Mouse (Mus musculus): ENCODE results near the gene Dop1b.
"Not testable (repeated sequence)": the region's sequence is repeated elsewhere in the genome, so short reads cannot be mapped to it uniquely, and the experiment has no call there.

The Dop1b gene

DNA sequence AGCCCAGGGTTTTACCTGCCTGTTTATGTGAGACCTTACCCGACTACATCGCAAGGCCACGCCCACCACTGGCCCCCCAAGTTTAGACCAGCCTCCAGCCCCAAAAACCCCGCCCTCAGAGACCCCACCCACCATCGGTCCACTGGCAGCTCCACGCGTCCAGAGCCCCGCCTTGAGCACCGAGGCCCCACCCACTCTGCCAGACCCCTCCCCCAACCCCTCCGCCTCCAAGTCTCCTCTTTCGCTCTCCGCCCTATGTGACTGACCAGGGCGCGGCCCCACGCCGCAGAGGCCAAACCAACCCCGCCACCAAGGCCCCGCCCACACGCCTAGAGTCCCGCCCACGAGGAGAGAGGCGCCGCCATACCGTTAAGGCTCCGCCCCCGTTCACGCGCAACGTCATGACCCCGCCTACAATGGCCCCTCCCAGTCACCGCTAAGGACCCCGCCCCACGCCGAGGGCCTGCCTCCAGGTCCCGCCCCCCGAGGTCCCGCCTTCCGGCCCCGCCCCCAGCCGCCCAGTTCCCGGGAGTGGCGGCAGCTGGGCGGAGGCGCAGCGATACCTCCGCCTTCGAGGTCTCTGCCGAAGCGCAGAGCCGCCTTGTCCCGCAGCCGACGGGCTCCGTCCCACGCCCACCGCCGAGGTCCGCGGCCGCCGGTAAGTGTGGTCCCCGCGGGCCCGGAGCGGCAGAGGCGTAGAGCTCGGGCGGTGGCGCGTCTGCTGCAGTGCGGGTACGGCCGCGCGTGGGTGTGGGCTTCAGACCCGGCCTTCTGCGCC is at the start of gene Dop1b:
Gene Dop1b (plus strand): TSS at position 494 of the 778 bp plus-strand sequence.
- DNase-seq, result peak; percentile 99

DNA sequence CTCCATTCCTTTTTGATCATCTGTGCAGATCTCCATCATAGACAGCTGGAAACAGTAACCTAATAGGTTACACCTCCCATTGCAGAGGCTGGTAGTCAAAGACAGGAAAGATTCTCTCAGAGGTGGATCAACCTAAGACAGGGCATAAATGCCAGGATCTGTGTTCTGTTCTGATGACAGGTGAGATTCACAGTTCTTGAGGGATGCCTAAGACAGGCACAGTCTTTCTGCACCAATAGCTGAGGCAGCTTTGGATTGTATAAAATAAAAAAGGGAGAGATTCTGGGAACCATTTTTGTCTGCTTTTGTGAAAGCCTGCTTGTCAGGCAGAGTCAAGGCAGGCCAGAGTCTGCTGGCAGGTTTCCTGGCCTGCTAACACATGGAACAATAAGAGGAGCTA is 43.7 kb upstream of the Dop1b start:
- DNase-seq, result no peak

DNA sequence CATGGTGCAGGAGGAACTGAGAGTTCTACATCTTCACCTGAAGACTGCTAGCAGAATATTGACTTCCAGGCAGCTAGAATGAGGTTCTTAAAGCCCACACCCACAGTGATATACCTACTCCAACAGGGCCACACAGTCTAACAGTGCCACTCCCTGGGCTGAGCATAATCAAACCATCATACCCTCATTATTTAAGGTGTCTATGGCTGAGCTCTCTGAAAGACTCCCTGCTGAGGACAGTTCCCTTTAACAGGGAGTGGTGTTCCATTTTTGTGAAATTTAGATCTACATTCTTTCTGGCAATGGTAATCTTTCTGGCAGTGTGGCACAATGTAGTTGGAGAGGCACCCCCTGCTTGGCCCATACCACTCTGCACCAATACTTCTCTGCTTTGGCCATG is 42.2 kb upstream of the Dop1b start:
- no peak for DNase-seq

DNA sequence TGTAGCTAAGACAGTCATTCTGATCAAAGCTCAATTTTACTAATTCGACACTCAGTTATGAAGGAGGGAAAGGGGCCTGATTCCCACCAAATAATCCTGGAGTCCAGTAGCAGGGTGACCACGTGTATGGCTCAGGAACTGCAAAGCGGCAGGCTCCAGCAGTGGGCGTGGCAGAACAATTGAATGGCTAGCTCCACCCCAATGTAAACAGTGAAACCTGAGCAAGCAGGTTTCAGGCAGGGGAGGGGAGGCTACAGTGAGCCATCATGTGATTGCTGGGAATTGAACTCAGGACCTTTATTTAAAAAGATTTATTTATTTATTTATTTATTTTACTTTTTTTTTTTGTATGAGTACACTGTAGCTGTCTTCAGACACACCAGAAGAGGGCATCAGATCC is 41.2 kb upstream of the Dop1b start:
- DNase-seq, result not testable (repeated sequence)

DNA sequence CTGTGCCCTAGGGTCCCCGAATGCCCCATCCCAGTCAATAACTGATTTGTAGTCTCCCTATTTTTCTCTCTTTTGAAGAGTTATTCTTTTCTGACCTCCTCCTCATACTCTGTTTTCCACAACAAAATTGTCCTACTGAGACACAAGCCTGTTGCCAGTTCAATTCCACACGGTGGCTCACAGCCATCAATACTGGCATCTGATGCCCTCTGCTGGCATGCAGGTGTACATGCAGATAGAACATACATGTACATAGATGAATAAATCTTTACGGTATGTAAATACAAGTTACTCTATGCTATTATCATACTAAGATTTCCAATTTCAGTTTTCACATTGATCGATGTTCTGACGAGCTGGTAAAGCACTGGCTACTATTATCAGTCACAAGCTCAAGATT is 40.6 kb upstream of the Dop1b start:
- no peak for DNase-seq

DNA sequence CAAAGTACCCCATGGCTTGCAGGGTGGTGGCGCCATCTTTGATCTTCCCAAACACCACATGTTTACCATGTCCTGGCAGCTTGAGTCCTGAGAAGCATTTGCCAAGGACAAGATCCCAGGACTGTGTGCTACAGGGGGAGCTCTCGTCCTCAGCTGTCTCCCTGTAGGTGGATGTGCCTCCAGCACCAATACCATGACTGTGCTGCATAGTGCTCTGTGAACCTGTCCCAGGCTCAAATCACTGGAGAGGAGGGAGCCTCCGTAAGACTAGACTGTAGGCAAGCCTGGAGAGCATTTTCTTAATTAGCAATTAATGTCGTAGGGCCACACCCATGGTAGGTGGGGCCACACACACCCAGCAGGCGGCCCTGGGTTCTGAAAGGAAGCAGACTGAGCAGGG is 35.3 kb upstream of the Dop1b start:
- DNase-seq, result no peak

DNA sequence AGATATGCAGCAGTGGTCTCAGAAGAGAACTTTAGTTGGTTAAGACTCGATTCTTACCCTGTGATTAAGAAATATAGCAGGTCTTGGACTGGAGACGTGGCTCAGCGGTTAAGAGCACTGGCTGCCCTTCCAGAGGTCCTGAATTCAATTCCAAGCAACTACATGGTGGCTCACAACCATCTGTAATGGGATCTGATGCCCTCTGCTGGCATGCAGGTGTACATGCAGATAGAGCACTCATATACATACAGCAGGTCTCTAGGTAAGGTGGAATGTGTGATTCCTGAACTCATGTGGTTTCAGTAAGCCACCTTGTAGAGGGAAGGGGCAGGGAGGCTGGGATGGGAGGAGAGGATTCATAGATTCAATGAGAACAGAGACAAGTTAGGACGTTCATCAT is 33.5 kb upstream of the Dop1b start:
- no peak for DNase-seq

DNA sequence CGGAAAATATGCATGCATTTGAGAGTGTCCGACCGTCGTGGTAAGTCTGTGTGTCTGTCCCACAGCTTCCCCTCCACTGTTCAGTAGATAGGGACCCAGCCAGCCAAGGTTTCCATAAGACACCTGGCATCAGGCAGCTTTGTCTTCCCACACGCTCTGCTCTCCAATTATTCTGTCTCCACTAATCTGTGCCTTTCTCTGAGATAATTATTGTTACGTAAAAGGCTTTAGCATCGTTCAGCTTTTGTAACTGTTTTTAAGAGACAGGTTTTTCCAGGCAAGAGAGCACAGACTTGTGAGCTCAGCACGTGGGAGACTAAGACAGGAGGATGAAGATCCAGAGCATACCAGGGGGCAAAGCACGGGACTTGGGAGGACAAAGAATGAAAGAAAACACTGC is 32.5 kb upstream of the Dop1b start:
- no peak for DNase-seq

DNA sequence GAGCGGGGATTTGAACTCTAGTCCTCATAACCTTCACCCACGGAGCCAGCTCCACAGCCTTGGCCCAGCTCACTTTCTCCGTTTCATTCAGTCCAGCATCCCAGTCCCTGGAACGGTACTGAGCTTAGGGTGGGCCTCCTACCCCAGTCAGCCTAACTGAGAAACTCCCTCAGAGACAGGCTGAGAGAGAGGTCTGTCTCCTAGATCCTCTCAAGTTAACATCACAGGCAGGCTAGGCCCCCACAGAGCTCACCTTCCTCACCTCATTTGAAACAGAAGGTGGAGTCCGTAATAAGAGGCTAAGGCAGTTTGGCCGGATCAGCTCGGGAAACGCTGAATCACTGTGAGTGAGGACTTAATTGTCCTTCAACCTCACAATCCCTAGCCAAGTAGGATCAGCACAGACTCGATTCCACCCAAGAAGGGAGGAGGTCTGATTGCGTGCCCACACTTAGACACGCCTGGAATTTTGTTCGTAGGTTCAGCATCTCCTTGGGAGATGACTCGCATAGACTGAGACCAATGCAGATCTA is 29.5 kb upstream of the Dop1b start:
- DNase-seq, result no peak

DNA sequence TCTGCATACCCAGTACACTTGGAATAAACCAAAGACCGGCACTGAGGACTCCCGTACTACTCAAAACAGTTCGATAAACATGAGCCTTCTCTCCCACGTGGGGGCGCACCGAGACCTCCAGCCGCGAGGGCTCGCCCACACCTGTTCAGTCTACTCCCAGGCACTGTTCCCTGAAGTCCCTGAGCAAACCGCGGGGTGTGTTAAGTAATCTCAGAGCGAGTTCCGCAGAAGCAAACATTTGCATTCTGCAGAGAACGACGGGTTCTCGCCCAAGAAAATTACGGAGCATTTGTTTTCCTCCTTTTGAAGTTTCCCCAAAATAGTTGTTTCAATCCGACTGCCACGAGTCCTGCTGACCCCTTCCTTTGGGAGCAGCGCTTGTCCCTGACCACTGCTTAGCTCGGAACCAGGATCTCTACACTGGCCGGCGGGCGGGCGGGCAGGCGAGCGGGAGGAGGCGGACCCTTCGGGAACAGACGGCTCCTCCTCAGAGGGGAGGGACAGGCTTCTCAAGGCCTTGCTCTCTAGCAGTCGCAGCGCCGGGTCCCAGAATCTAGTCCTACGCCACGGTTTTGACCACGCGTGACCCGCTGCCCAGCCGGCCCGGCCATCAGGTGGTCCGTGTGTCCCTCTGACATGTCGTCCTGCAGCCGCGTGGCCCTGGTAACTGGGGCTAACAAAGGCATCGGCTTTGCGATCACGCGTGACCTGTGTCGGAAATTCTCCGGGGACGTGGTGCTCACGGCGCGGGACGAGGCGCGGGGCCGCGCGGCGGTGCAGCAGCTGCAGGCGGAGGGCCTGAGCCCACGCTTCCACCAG is 28.8 kb upstream of the Dop1b start, which contains the start of gene Cbr3:
Gene Cbr3 (plus strand): TSS at position 527 of the 819 bp plus-strand sequence.
- peak; percentile 77 for DNase-seq

DNA sequence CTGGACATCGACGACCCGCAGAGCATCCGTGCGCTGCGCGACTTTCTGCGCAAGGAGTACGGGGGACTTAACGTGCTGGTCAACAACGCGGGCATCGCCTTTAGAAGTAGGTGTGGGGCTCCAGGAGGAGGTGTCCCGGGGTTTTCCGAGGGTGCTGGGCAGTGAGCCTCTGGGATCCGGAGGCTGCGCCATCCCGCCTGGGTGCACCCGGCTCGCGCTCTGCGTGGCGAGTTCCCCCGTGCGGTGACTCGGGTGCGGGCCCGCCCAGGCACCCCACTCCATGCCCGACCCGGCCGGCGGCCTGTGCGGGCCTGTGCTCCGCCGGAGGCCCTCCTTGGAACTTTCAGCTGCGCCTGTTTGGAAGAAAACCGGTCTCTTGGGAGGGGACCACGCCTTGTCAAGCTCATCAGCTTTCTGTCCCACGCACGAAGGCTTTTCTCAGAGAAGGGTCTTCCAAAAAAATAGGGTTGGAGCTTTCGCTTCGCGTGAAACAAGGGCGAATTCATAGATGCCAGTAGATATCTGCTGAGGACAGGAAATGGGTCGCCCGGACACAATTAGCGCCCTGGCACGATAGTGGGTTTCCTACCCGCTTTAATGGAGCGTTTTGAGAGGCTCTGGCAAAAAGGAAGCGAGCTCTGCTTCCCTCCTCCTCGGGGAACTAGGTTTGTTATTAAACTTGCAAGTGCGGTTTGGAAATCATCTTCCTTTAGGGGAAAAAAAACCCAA is 28.0 kb upstream of the Dop1b start:
- DNase-seq, result peak; percentile 38

DNA sequence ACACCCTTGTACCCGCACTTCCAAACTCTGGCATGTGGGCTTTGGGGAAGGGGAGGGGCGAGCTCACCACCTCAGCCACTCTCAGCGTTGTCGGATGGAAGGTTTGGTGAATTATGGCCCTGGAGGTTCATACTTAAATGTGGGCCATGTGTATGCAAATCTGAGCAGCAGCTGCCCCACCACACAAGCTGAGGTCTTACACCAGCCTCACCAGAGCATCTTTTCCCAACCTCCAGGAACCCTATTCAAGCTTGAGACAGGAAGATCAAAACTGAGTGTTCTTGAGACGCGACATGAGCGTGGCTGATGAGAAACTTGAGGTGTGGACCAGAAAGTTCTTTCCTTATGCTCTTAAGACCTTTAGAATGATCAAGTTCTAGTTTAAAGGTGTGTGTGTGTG is 27.3 kb upstream of the Dop1b start:
- no peak for DNase-seq

DNA sequence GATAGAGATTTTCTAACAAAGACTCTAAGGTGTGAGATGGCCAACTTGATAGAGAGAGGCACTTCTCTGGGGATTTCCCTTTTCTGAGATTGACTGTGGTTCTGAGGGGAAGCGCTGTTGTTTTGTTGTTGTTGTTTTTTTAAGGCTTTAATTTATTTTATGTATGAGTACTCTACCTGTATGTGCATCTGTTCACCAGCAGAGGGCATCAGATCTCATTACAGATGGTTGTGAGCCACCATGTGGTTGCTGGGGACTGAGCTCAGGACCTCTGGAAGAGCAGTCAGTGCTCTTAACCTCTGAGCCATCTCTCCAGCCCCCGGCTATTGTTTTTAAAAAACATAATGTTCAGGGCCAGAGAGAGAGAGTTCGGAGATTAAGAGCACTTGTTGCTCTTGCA is 25.9 kb upstream of the Dop1b start:
- not testable (repeated sequence) for DNase-seq

DNA sequence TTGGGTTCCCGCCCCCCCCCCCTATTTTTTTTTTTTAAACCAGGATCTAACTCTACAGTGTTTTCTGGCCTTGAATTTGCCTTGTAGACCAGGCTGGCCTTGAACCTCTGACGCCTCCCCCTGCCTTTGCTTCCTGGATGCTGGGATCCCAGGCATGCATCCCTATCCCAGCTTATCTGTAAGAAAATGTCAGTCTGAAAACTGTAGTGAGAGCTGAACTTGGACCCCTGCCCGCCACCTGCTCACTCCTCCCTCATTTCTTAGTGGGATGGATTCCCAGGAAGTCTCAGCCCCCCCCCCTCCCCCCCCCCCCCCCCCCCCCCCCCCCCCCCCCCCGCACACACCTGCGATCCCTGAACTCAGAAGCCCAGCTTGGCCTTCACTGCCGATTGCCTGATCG is 25.3 kb upstream of the Dop1b start:
- no peak for DNase-seq

DNA sequence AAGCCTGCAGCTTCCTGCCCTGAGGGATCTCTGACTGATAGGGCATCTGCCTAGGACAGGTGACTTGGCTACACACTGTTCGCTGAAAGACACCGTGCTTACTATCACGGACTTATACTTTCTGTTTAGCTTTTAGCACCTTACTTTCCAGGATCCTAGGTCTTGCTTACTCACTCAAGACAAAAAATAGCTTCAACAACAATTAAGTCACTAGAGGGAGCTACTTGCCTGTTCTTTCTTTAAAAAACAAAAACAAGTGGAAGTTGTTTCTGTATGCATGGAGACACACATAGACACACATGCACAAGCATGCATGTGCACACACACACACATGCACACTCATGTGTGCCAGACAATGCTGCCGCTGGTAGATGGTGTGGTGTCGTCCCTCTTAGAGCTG is 24.8 kb upstream of the Dop1b start:
- DNase-seq, result peak; percentile 26

DNA sequence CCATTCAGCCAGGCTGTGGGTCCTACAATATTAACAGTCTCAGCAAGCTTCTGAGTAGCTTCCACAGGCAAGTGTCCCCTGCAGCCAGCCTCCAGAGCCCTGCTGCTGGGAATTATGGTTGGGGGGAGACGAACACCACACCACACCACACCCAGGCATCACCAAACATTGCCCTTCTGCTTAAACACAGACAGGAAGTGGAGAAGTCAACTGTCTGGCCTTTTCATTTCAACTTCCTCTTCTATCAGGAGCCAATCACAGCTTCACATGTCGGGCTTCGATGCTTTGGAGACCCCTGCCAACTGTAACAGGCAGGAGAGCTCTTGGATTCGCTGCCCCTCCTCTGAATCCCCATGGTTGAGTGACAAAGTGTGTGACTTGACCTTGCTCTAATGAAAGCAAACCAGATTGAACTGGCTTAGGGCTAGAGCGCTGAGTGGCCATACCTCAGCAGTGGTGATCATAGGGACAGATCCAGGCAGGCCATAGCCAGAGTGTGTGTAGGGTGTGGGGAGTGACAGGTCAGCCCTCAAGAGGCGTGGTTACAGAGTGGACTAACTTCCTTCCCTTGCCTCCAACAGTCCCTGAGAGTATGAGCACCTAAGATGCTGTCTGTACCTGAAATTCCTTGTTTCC is 20.4 kb upstream of the Dop1b start:
- DNase-seq, result no peak

DNA sequence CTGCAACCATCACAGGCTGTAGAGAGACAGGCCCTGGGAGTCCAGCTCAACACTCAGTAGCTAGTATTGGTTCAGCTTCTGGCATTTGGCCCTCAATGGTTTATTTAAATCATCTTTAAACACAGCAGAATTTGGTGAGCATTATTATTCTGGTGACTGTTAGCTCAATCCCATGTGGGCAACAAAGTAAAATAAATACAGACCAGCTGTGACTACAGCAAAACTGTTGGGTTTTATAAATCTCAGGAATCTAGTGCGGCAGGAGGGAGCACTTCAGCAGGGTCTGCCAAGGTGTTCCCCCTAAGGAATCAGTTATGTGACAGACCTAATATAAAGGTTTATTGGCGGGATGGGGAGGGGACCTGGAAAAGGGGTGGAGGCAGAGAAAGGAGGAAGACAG is 19.0 kb upstream of the Dop1b start:
- no peak for DNase-seq

DNA sequence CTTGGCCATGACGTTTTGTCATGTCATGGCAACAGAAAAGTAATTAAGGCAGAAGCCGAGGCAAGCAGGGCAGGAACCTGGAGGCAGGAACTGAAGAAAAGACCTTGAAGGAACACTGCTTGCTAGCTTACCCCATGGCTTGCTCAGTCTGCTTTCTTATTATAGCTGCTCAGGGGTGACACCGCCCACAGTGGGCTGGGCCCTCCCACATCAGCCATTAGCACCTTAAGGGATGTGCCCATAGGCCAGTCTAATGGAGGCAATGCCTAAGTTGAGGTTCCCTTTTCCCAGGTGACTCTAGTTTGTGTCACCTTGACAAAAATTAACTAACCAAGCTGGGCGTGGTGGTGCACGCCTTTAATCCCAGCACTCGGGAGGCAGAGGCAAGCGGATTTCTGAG is 4.6 kb upstream of the Dop1b start:
- DNase-seq, result no peak

DNA sequence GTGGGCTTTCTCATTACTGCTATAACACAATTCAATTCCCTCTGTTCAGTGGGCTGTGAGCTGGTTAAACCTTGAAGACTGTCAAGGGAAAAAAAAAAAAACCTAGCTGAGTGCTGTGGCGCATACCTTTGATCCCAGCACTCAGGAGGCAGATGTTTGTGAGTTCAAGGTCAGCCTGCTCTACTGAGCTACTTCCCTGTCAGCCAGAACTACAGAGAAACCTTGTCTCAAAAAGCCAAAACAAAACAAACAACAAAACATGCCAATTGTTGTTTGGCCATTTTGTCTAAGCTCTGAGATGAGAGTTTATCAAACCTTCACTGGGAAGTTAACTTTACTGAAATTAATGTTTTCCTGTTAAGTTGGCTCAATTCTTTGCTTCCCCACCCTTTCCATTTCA is 2.5 kb upstream of the Dop1b start:
- no peak for DNase-seq

DNA sequence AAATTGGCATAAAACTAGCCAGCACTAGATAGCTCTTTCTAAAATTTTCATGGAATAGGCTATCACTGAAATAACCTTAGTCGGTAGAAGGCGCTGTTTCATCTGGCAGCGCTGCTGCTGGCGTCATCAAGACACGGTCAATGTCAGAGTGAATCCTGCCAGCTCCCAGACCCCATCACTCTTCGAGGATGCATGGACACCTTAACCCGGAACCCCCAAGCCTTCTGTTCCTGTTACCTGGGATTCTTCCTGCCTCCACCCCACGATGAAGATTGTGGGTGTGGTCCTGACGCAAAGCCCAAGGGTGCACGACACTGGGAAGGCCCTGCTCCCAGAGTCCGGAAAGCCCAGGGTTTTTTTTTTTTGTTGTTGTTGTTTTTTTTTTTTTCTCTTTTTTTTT is 780 bp upstream of the Dop1b start:
- DNase-seq, result peak; percentile 73

DNA sequence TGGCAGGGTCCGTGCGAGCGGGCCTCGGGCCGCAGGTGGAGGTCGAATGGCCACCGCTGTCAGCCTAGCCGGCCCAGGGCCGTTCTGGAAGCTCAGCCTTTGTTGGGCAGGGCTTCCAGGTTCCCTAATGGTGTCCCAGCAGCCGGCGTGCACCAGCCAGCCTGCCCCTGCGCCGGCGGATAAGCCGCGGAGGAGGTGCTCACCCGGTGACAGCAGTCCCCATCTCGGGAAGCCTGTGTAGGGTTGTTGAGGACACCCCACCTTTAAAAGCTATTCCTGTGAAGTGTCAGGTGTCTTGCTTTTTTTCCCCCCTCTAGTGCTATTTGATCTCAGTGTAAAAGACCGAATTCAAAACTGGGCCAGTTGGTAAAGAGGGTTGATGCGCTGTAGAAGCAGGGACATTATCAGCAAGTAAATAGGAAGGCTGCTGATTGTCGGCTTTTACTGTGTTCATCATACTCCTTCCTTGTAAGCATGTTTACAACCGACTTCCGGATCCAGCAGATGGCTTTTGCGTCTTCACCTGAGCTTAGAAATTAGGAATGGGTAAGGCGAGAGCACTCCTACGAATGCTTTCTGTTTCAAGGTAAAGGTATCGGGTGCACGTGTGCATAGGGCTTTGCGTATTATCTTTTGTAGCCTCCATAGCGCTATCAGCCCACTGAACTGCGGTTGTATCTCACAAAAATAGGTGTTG is 633 bp downstream of the Dop1b start:
- no peak for DNase-seq

DNA sequence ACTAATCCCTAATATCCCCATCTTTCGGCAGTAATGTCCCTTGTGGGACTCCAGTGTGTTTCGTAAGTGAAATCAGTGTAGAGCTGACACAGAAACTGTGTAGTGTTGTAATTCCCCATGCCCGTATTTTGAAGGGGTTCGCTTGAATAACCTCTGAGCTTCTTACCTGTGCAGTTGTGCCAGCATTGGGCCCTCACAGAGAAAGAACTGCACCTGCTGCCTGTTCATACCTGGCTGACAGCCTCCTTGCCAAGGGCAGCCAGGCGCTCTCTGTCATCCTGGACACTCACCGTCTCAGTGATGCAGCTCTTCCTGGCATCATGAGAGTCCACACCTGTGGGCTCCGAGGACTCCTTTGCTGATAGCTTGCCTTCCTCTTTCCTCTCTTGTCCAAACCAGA is 1.3 kb downstream of the Dop1b start:
- no peak for DNase-seq

Data from kidney, adult 18-20 months (tissue).